Mouse (Mus musculus) right cerebral cortex, postnatal 25 days (tissue): ENCODE results near the gene Atxn2.
A peak's percentile ranks its signal among the peaks of the same experiment; 100 is the strongest.

Source experiments
- DNase-seq: peaks from one replicate; pipeline ENCODE4 v3.0.0; 2022

Gene Atxn2

DNA sequence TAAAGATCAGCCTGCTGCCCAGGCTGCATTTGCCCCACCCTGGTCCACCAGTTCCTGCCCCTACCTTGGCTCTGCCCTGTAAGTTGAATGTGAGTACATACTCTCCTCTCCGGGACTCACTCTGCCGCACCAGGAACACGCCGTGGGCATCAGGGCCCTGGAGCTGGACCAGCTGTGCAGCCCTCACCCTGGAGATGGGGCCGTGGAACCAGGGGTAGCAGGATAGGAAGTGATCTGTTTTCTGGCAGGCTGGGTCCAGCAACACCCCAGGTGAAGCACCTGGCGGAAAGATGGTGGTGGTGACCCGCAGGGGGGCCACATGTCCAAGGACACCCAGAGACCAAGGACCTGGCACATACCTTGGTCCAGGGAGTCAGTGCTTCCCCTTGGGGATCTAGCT, 107.3 kb downstream of the Atxn2 start:
- DNase-seq = no peak

DNA sequence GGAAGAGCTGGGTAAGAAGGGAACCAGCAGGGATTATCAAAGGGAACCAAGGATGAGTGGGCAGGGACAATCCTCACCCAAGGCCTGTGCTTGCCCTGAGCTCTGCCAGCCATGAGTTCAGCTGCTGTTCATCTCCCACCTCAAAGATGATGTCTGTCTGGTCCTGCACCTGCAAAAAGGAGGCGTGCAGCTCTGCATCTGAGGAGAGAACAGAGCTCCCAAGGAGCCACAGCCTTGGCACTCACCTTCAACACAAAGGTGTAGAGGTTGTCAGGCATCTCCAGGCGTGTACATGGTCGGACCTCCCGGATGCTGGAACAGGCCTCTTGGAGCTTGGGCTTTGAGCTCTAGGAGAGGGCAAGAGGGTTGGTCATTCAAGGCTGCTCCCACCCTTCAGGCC, 107.7 kb downstream of the Atxn2 start:
- no peak for DNase-seq

DNA sequence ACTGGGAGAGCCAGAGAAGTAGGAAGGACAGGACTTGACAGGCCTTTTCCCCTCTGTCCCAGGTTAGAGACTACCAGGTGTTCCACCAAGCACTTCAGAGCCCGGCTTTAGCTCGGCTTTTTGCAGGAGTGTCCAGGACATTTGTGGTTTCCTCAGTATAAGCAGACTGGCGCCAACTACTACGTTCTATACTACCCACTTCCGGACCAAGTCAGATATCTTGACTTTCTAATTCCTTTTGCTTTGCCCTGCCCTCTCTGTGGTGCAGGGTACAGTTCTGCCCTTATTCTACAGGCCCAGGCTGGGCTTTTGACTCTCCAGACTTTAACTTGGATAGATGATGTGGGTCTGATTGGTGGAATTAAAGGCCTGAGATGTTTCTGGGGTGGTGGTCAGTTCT, 108.4 kb downstream of the Atxn2 start:
- DNase-seq = no peak

- DNase-seq = no peak
Measured at GRCm38 (mm10) chr5:121820161-121820560, 109.0 kb downstream of the Atxn2 start.

- DNase-seq = no peak
Measured at GRCm38 (mm10) chr5:121820657-121821056, 109.5 kb downstream of the Atxn2 start.

DNA sequence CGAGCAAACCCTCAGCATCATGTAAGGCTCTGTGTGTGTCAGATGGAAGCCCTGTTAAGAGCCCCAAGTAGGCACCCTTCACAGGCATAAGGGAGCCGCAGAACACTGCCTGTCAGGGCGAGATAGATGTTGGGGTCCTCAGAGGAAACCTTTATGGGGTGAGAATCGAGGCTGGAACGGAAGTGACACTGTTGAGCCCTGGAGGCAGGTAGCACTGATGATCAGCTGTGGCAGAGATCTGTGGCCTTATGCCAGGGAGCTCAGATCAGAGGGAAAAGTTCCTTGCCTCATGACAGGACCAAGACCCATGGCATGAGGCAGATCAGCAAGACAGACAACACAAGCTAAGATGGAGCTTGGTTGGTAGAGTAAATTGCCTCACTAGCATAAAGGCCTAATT, 110.0 kb downstream of the Atxn2 start:
- no peak for DNase-seq

GRCm38 (mm10) chr5:121821552-121821951, 110.4 kb downstream of the Atxn2 start:
- DNase-seq = no peak

DNA sequence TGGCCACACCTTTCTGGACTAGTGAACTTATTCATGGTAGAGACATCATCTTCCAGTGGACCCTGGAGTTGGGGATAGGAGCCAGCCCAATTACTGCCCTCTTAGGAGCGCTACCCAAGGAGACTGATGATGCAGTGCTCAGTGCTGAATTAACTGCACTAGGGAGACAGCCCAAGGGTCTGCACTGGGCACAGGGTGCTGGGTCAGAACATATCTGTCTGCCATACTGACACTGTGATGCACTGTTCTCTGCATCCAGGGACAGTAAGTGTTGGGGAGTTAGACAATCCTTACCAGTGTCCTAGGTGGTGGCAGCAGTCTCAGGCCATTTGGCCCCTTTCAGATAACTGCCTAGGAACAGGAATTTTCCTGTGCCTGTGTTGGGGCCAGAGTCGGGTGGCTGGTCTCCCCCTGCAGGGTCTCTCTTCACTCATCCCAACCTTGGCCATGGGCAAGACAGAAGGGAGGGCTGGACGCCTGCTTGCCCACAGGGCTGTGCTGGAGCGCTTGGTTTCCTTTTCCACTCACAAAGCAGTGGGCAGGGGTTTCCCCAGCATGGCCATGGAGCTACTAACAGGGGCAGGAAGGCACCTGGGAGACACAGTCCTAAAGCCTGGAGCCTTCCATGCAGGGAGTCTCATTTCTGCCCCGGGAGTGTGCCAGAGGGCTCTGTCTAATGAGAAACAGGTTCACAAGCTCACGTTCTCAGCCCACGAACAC, 111.8 kb downstream of the Atxn2 start:
- no peak for DNase-seq

DNA sequence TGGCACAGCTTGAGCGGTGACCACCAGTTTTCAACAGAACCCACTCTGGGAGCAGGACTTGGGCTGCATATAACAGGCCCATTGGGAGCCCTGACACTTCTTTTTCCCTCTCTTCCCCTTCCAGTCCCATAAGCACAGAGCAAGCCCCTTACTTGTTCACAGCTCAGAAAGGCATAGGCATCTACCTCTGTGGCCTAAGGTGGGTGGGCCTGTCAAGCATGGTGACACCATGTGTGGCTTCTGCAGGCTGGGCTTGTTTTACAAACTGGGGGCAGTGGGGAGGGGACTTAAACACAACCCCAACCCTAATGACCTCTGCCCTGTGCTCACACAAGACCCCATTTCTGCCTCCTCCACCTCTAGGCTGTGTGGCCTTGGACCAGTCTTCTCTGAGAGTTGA, 112.5 kb downstream of the Atxn2 start:
- DNase-seq = no peak

- DNase-seq = no peak
Measured at GRCm38 (mm10) chr5:121824121-121824520, 113.0 kb downstream of the Atxn2 start.

- DNase-seq = no peak
Measured at GRCm38 (mm10) chr5:121825606-121826005, 114.5 kb downstream of the Atxn2 start.

GRCm38 (mm10) chr5:121827876-121828275, 116.7 kb downstream of the Atxn2 start:
- DNase-seq = no peak

DNA sequence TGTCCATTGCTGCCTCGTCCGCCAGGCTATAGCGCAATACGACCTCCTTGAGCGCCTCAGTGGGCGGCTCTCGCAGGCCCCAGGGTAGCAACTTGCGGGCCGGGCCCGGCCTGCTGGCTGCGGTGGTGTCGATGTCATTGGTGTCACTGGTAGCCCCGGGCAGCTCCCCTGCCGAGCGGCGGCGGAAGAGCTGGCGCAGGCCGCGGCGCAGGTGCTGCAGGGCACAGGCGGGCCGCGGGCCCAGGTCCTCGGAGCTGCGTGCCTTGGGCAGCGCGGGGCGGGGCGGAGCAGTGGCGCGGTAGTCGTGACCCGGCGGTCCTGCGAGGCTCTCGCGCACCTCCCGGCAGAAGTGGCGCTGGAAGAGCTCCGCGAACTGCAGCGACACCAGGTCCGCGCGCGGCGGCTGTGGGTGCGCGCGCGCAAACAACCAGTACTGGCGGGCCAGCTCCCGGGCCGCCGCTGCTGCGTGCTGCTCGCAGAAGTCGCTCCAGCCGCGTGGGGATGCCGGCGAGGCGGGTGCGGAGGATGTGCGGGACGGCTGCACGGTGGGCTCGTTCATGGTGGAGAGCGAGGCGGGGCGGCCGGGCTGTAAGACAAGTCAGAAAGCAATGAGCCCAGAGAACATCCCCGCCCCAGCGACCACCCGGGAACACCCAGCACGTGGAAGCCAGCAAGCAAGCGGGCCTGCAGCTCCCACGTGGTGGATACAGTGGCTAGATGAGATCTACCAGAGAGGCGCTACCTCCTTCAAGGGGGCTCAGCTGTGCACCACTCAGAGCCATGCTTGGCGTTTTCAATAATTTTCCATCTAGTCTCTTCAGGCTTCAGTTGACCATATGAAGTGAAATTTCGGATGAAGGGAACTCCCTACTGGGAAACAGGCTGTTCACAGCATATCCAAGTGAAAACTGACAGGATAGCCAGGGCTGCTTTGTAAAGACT, 117.6 kb downstream of the Atxn2 start:
- peak; percentile 68 for DNase-seq

GRCm38 (mm10) chr5:121831002-121831601, 120.0 kb downstream of the Atxn2 start:
- no peak for DNase-seq

- no peak for DNase-seq
Measured at GRCm38 (mm10) chr5:121832376-121833155, 121.4 kb downstream of the Atxn2 start.

- no peak for DNase-seq
Measured at GRCm38 (mm10) chr5:121833159-121833558, 122.0 kb downstream of the Atxn2 start.

DNA sequence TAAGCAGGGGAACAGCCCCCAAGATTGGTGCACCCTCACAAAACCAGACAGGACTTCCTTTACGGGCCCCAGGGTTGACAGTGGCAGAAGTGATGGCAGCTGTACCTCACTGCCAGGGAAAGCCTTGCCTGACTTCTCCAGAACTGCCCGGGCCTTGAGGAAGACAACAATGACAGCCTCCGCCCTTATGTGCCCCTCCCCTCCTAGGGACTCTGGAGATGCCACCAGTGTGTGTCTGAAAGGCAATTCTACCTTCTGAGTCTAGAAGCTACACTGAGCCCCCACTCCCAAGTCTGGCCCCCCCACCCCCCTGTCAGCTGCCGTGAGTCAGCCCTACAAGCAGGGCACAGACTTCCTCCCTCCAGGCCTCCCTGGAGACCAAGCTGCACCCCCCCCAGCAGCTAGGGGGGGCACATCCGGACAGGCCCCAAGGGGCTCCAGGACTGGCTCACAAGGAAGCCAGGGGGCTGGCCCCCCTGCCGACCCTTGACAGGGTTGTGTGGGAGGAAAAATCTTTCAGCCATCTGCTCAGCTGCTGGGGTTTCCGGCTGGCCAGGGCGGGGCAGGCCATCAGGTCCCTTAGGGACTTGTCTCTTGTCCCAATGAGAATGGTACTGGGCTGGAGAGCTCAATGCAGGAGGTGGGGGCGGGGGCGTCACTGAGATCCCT, 122.6 kb downstream of the Atxn2 start:
- no peak for DNase-seq

- no peak for DNase-seq
Measured at GRCm38 (mm10) chr5:121834241-121834606, 123.1 kb downstream of the Atxn2 start.

- no peak for DNase-seq
Measured at GRCm38 (mm10) chr5:121834991-121835747, 124.0 kb downstream of the Atxn2 start.

DNA sequence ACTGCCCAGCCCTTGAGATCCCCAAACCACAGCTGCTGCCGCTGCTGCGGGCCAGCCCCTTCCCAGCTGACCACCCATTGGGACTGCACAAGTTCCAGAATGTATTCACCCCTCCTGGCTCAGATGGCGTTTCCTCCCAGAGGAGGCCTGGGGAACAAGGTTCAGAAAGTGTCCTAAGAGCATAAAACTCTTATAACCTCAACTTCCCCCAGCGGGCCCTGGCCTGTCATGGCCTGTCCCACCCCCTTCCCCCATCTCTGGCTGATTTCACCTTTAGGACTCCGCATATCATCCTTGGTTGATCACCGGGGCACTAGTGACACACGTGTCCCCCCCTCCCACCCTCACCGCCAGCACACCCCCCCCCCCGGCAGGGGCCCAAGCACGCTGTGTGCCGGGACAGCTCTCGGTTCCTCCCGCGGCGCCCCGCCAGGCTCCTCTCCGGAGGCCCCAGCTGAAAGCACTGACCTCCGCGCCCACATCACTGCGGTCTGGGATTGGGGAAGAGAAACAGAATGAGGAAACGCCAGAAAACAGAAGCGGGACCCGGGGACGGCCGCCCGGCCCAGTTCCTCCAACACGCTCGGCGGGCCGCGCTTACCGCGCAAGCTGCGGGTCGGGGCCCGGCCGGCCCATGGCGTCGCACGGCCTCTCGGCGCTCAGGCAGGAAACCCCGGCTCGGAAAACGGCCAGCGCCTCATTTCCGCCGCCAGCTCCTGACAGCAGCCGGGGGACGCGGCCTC, 125.0 kb downstream of the Atxn2 start:
- no peak for DNase-seq
